ENCODE assay signal across 8 mouse cellular contexts in genomic region chr10:80431570-80432386, GRCm38 (mm10). TPM values are rescaled to one million over a fixed set of nuclear protein-coding genes. Genes with fewer than 3 reads are reported as not detected.
A peak's percentile ranks its signal among the peaks of the same experiment; 100 is the strongest.
DNase-seq lines count a peak whose midpoint lies in the region; ATAC-seq and TF ChIP-seq lines count a peak whose summit lies in the region.

No protein-coding gene starts in this region.

- H3K9me3 ChIP-seq in forebrain, embryonic 15.5 days, result no peaks in the 10 kb centered on the region
- no peaks in the 10 kb centered on the region for H3K9me3 ChIP-seq in liver, embryonic 12.5 days (replicated peaks)

- no peaks in the 10 kb centered on the region for H3K27me3 ChIP-seq in forebrain, embryonic 15.5 days
- H3K27me3 ChIP-seq in liver, embryonic 12.5 days (replicated peaks), result no peaks in the 10 kb centered on the region
- H3K27me3 ChIP-seq in thymus, adult 2 months (ENCODE audit: control insufficient read depth, insufficient read depth, low read length), result no peaks in the 10 kb centered on the region

- H3K27ac ChIP-seq in forebrain, embryonic 15.5 days (replicated peaks), result peak overlapping the region; percentile 96
- peak overlapping the region; percentile 95 for H3K27ac ChIP-seq in liver, embryonic 12.5 days
- H3K27ac ChIP-seq in thymus, adult 2 months (ENCODE audit: control insufficient read depth, insufficient read depth, low read length), result peak overlapping the region; percentile 83

- peak overlapping the region; percentile 72 for H3K4me2 ChIP-seq in forebrain, embryonic 15.5 days (replicated peaks)
- peak overlapping the region; percentile 87 for H3K4me2 ChIP-seq in liver, embryonic 12.5 days

- DNase-seq in heart, adult 11 months, result peak; percentile 94
- no peak for DNase-seq in heart, postnatal 4 days
- DNase-seq in CD8-positive naive resting alpha-beta T cell, adult 2 months (ENCODE audit: low read depth in 2 of 2, low spot score in 2 of 2), result peak; percentile 19 to 34
- peak; percentile 57 for DNase-seq in thymus, adult 2 months
- DNase-seq in left cerebral cortex, adult 8-10 months (ENCODE audit: low spot score in 2 of 2), result no peak
- no peak for DNase-seq in adrenal gland, adult 8-10 months

- peaks cover 23% of the 10 kb centered on the region for H3K4me1 ChIP-seq in forebrain, embryonic 15.5 days
- peaks cover 65% of the 10 kb centered on the region for H3K4me1 ChIP-seq in liver, embryonic 12.5 days
- peaks cover 22% of the 10 kb centered on the region for H3K4me1 ChIP-seq in thymus, adult 2 months (replicated peaks; ENCODE audit: control insufficient read depth, insufficient read depth, low read length)

- peaks cover 34% of the 10 kb centered on the region for H3K36me3 ChIP-seq in forebrain, embryonic 15.5 days
- H3K36me3 ChIP-seq in liver, embryonic 12.5 days, result peaks cover 48% of the 10 kb centered on the region
- peaks cover 17% of the 10 kb centered on the region for H3K36me3 ChIP-seq in thymus, adult 2 months (ENCODE audit: control insufficient read depth, insufficient read depth, low read length)

- peak overlapping the region; percentile 83 for H3K9ac ChIP-seq in forebrain, embryonic 15.5 days (replicated peaks)
- peak overlapping the region; percentile 100 for H3K9ac ChIP-seq in liver, embryonic 12.5 days

- no peak for TF ChIP-seq CTCF in thymus, adult 2 months (IDR thresholded peaks at IDR 0.05; ENCODE audit: borderline replicate concordance, control insufficient read depth, extremely low read depth, insufficient read depth, low read length, poor library complexity)

- no peak for ATAC-seq in forebrain, embryonic 15.5 days (replicated peaks)
- ATAC-seq in liver, embryonic 12.5 days, result no peak

- H3K4me3 ChIP-seq in forebrain, embryonic 15.5 days, result peak overlapping the region; percentile 67
- peak overlapping the region; percentile 100 for H3K4me3 ChIP-seq in liver, embryonic 12.5 days
- H3K4me3 ChIP-seq in thymus, adult 2 months (ENCODE audit: control insufficient read depth, insufficient read depth, low read length), result peak overlapping the region; percentile 88

- 9% methylated on average over 16 of the region's 16 CpGs for WGBS in forebrain, embryonic 15.5 days
- WGBS in liver, embryonic 12.5 days (ENCODE audit: insufficient replicate concordance), result 29% methylated on average over 16 of the region's 16 CpGs
- 7% methylated on average over 16 of the region's 16 CpGs for WGBS in thymus, adult 2 months

- TF ChIP-seq POLR2A in thymus, adult 2 months (IDR thresholded peaks at IDR 0.05; ENCODE audit: control insufficient read depth, extremely low read depth, insufficient read depth, low read length, poor library complexity), result no peak

RNA-seq across cellular contexts. Expression of gene Tcf3, which starts 1.7 kb away (rescaled TPM):
- total RNA-seq in heart, postnatal 4 days (2021), result 10 to 100 TPM; 58.6 to 60.1 TPM
- 85.2 and 89.6 TPM in 2 replicates for polyA plus RNA-seq in forebrain, embryonic 15.5 days (2015; fragmentation: Nextera tagmentation; extraction: Ambion mirVana)
- 110 and 115 TPM in 2 replicates for polyA plus RNA-seq in liver, embryonic 12.5 days (2016; fragmentation: Nextera tagmentation; extraction: Ambion mirVana)
- 341 and 425 TPM in 2 replicates for polyA plus RNA-seq in thymus, adult 2 months (2012; rRNA removed)
- 10 to 100 TPM; 27.7 to 32.6 (median 31.4) TPM for total RNA-seq in left cerebral cortex, adult 8-10 months (2022)
- 10 to 100 TPM; 56.7 to 75.7 (median 66.8) TPM for total RNA-seq in adrenal gland, adult 8-10 months (2022)

RNA-seq across cellular contexts. Expression of gene Uqcr11, which starts 25.1 kb away (rescaled TPM):
- 1,000 to 10,000 TPM; 1,257 to 1,372 TPM for total RNA-seq in heart, postnatal 4 days (2021)
- polyA plus RNA-seq in forebrain, embryonic 15.5 days (2015; fragmentation: Nextera tagmentation; extraction: Ambion mirVana), result 551 and 574 TPM in 2 replicates
- 594 and 628 TPM in 2 replicates for polyA plus RNA-seq in liver, embryonic 12.5 days (2016; fragmentation: Nextera tagmentation; extraction: Ambion mirVana)
- 1,246 and 1,699 TPM in 2 replicates for polyA plus RNA-seq in thymus, adult 2 months (2012; rRNA removed)
- total RNA-seq in left cerebral cortex, adult 8-10 months (2022), result 100 to 1,000 TPM; 332 to 408 (median 366) TPM
- total RNA-seq in adrenal gland, adult 8-10 months (2022), result 100 to 1,000 TPM; 515 to 715 (median 604) TPM

RNA-seq across cellular contexts. Expression of gene Mbd3, which starts 32.4 kb away (rescaled TPM):
- 100 to 1,000 TPM; 137 to 140 TPM for total RNA-seq in heart, postnatal 4 days (2021)
- polyA plus RNA-seq in forebrain, embryonic 15.5 days (2015; fragmentation: Nextera tagmentation; extraction: Ambion mirVana), result 281 and 295 TPM in 2 replicates
- polyA plus RNA-seq in liver, embryonic 12.5 days (2016; fragmentation: Nextera tagmentation; extraction: Ambion mirVana), result 134 and 140 TPM in 2 replicates
- 268 and 290 TPM in 2 replicates for polyA plus RNA-seq in thymus, adult 2 months (2012; rRNA removed)
- 100 to 1,000 TPM; 146 to 152 (median 149) TPM for total RNA-seq in left cerebral cortex, adult 8-10 months (2022)
- total RNA-seq in adrenal gland, adult 8-10 months (2022), result 100 to 1,000 TPM; 147 to 161 (median 156) TPM

RNA-seq across cellular contexts. Expression of gene Mex3d, which starts 44.3 kb away (rescaled TPM):
- 10 to 100 TPM; 20.2 to 22.2 TPM for total RNA-seq in heart, postnatal 4 days (2021)
- polyA plus RNA-seq in forebrain, embryonic 15.5 days (2015; fragmentation: Nextera tagmentation; extraction: Ambion mirVana), result 22.0 and 22.7 TPM in 2 replicates
- 2.1 TPM in 2 replicates for polyA plus RNA-seq in liver, embryonic 12.5 days (2016; fragmentation: Nextera tagmentation; extraction: Ambion mirVana)
- 34.9 and 38.2 TPM in 2 replicates for polyA plus RNA-seq in thymus, adult 2 months (2012; rRNA removed)
- total RNA-seq in left cerebral cortex, adult 8-10 months (2022), result 10 to 100 TPM; 18.9 to 20.3 (median 19.6) TPM
- 10 to 100 TPM; 17.4 to 21.6 (median 20.8) TPM for total RNA-seq in adrenal gland, adult 8-10 months (2022)

Comparison
In these comparisons a context has a peak if more than half of its experiments do, and no peak if none do; other contexts are left out.
1. DNase-seq: peak in heart, adult 11 months (single experiment), CD8-positive naive resting alpha-beta T cell, adult 2 months (2 of 2) and thymus, adult 2 months (single experiment); none in heart, postnatal 4 days (single experiment), left cerebral cortex, adult 8-10 months (0 of 2) and adrenal gland, adult 8-10 months (single experiment).
2. Peak in every context shown above with its lines, with median percentiles within 50 percentile points of each other: H3K27ac ChIP-seq and H3K4me3 ChIP-seq.